Mouse (Mus musculus): ENCODE measurements around the gene Arnt.

GRCm38 (mm10) chr3:95542981-95543380 is 108.8 kb downstream of the Arnt start:
- no peak for TF ChIP-seq POLR2A (IDR thresholded peaks at IDR 0.05; ENCODE audit: low read depth, low read length)
- TF ChIP-seq CTCF (conservative IDR thresholded peaks at IDR 0.05; ENCODE audit: insufficient read depth, insufficient read length, low read depth, low read length), result no peak
